Mouse (Mus musculus) myocyte (in vitro differentiated cells): Measurements from ENCODE around the gene Lgals4. TPM values are rescaled to one million over a fixed set of nuclear protein-coding genes. Genes with fewer than 3 reads are reported as not detected.

Source experiments
- H3K27me3 ChIP-seq: one replicate; pipeline ENCODE4 v1.6.1; 2011; ENCODE audit not compliant: control insufficient read depth, insufficient read depth, insufficient read length
- H3K36me3 ChIP-seq: one replicate; pipeline ENCODE4 v1.6.1; 2011; ENCODE audit not compliant: control insufficient read depth, insufficient read depth
- H3K4me2 ChIP-seq: one replicate; pipeline ENCODE4 v1.6.1; 2011; ENCODE audit warnings: low read depth, control low read depth
- H3K4me3 ChIP-seq: one replicate; pipeline ENCODE4 v1.5.1; 2011; ENCODE audit warnings: mild to moderate bottlenecking, control low read depth, moderate library complexity
- H3K79me2 ChIP-seq: one replicate; pipeline ENCODE4 v1.6.1; 2011; ENCODE audit not compliant: control insufficient read depth, insufficient read depth
- H3ac ChIP-seq: one replicate; pipeline ENCODE4 v1.6.1; 2011; ENCODE audit not compliant: control insufficient read depth, insufficient read length
- CEBPB ChIP-seq: IDR thresholded peaks from 2 replicates; pipeline ENCODE4 v1.6.1; 2011; ENCODE audit warnings: mild to moderate bottlenecking, moderate library complexity; ENCODE audit not compliant: poor library complexity, insufficient read depth, severe bottlenecking
- E2F4 ChIP-seq: IDR thresholded peaks from one replicate; pipeline ENCODE4 v1.6.1; 2011; ENCODE audit warnings: mild to moderate bottlenecking, control low read depth, moderate library complexity; ENCODE audit not compliant: insufficient read depth
- MAX ChIP-seq: IDR thresholded peaks from one replicate; pipeline ENCODE4 v1.6.1; 2011; ENCODE audit warnings: low read depth, mild to moderate bottlenecking, control low read depth
- MYOD1 ChIP-seq, 3 experiments: IDR thresholded peaks; one replicate each; pipeline ENCODE4 v1.6.1; 2011; ENCODE audit warnings: control low read depth in 2 of 3, low read depth in 2 of 3, mild to moderate bottlenecking in 2 of 3, moderate library complexity in 1 of 3; ENCODE audit not compliant: insufficient read length in 2 of 3, control insufficient read depth in 1 of 3
- MYOG ChIP-seq, 3 experiments: IDR thresholded peaks; one replicate each; pipeline ENCODE4 v1.6.1; 2011; ENCODE audit warnings: control low read depth in 2 of 3, low read depth in 2 of 3, mild to moderate bottlenecking in 2 of 3; ENCODE audit not compliant: insufficient read length in 2 of 3, control insufficient read depth in 1 of 3, insufficient read depth in 1 of 3
- POLR2A ChIP-seq: IDR thresholded peaks from one replicate; pipeline ENCODE4 v1.6.1; 2011; ENCODE audit warnings: low read depth, mild to moderate bottlenecking, control low read depth, moderate library complexity; ENCODE audit not compliant: insufficient read length
- POLR2AphosphoS2 ChIP-seq: IDR thresholded peaks from one replicate; pipeline ENCODE4 v1.6.1; 2011; ENCODE audit warnings: low read depth, control low read depth; ENCODE audit not compliant: insufficient read length
- REST ChIP-seq: IDR thresholded peaks from one replicate; pipeline ENCODE4 v1.6.1; 2011; ENCODE audit warnings: mild to moderate bottlenecking, control low read depth, moderate library complexity; ENCODE audit not compliant: insufficient read depth, insufficient read length
- SRF ChIP-seq: IDR thresholded peaks from one replicate; pipeline ENCODE4 v1.6.1; 2011; ENCODE audit warnings: low read depth; ENCODE audit not compliant: control insufficient read depth, insufficient read length
- TCF12 ChIP-seq: IDR thresholded peaks from one replicate; pipeline ENCODE4 v1.6.1; 2011; ENCODE audit warnings: mild to moderate bottlenecking, control low read depth; ENCODE audit not compliant: poor library complexity, insufficient read depth, severe bottlenecking
- TCF3 ChIP-seq: IDR thresholded peaks from one replicate; pipeline ENCODE4 v1.6.1; 2011; ENCODE audit warnings: low read depth, control low read depth; ENCODE audit not compliant: insufficient read length
- USF1 ChIP-seq: IDR thresholded peaks from one replicate; pipeline ENCODE4 v1.6.1; 2011; ENCODE audit warnings: low read depth, mild to moderate bottlenecking, control low read depth, moderate library complexity
- polyA plus RNA-seq: library from polyadenylated mRNA; unstranded; fragments of >200 nt; fragmentation: generic; extraction: Trizol; gene quantifications from one replicate; pipeline ENCODE4 v1.2.1, GENCODE M21; 2012; ENCODE audit warnings: missing spikeins

Lgals4 gene
- polyA plus RNA-seq, 1 experiment: 3.0 TPM

DNA sequence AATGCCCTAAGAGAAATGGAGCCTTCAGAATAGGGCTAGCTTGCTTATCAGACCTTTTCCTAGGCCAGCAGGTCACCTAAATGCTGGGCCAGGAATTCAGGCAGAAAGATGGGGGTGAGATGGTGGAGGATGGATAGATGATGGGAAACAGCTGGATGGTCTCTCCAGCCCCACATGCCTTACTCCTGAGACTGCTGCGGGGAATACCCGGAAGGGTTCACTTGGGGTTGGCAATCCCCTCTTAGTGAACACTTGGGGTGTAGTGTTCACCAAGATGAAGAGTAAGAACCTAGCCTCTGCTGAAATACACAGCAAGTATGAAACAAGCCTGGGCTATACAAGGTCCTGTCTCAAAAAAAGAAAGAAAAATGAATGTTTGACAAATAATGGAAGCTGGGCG, 44.4 kb upstream of the Lgals4 start:
- H3K27me3 ChIP-seq: no peaks in the 10 kb centered on the region
- H3K4me3 ChIP-seq: no peak overlapping the region
- no peaks in the 10 kb centered on the region for H3K36me3 ChIP-seq
- H3K79me2 ChIP-seq: no peaks in the 10 kb centered on the region
- H3K4me2 ChIP-seq: no peak overlapping the region
- TF ChIP-seq USF1 (no peak), MAX (no peak), POLR2A (no peak), TCF3 (no peak), REST (no peak), E2F4 (no peak), CEBPB (no peak), MYOG (IDR thresholded peaks at IDR 0.05; ENCODE audit: control insufficient read depth in 1 of 3, insufficient read depth in 1 of 3, insufficient read length in 2 of 3, low read depth in 2 of 3) (no peak), POLR2AphosphoS2 (no peak), TCF12 (no peak), SRF (no peak), MYOD1 (IDR thresholded peaks at IDR 0.05; ENCODE audit: control insufficient read depth in 1 of 3, insufficient read length in 2 of 3, low read depth in 2 of 3) (no peak)
- no peak overlapping the region for H3ac ChIP-seq

DNA sequence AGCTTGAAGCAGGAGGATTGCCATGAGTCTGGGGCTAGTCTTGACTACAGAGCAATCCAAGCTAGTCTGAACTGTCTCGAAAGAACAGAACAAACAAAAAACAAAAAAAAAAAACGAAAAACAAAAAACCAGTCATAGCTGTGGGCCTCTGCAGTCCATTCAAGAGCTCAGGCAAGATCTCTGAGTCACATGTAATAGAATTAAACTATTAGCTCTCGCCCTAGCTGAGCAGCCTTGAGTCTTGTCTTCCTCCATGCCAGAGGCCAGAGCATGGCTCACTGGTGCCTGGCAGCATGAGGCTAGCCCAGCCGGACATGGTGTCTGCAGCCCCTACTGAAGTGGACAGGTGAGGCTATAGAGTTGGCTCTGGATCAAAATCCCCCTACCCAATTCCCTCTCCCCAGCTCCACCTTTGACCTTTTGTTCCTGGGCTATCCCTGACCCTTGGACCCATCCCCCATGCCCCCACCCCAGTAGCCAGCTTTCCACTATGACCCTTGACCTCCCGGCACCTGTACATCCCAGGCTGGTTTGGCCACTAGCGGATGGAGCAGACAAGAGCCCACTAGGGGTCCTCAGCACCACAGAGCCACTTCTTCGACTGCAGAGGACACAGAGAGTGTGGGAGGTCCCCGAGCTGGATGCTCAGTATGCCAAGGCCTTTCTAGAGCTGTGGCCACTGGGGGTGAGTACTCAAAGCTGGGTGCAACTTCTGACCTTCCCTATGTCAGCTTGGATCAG, 43.4 kb upstream of the Lgals4 start:
- TF ChIP-seq TCF12 (no peak), POLR2AphosphoS2 (no peak), POLR2A (no peak), MYOD1 (IDR thresholded peaks at IDR 0.05; ENCODE audit: control insufficient read depth in 1 of 3, insufficient read length in 2 of 3, low read depth in 2 of 3) (no peak), MAX (no peak), SRF (no peak), CEBPB (no peak), USF1 (no peak), MYOG (IDR thresholded peaks at IDR 0.05; ENCODE audit: control insufficient read depth in 1 of 3, insufficient read depth in 1 of 3, insufficient read length in 2 of 3, low read depth in 2 of 3) (no peak), REST (no peak), TCF3 (no peak), E2F4 (no peak)
- Histone ChIP-seq H3K4me2 (no peak overlapping the region), H3ac (no peak overlapping the region)

DNA sequence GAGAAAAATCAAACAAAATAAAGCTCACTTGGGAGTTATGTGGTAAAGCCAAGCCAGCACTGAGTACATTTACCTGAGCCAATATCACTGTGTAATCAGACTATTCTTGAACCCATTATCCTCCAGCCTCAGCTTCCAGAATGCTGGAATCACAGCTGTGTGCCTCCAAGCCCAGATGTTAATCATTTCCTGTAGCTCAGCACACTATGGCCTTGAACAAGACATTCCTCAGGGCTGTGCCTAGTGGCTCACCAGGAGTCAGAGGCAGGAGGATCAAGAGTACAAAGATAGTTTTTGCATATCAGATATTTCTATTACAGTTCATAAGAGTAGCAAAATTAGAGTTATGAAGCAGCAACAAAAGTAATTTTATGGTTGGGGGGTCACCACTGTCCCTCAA, 41.9 kb upstream of the Lgals4 start:
- no peak overlapping the region for H3K4me2 ChIP-seq

More for the DNA sequence above, 43.4 kb upstream of the Lgals4 start:
- H3K27me3 ChIP-seq: no peaks in the 10 kb centered on the region
- no peaks in the 10 kb centered on the region for H3K79me2 ChIP-seq
- no peaks in the 10 kb centered on the region for H3K36me3 ChIP-seq
- H3K4me3 ChIP-seq: no peak overlapping the region

DNA sequence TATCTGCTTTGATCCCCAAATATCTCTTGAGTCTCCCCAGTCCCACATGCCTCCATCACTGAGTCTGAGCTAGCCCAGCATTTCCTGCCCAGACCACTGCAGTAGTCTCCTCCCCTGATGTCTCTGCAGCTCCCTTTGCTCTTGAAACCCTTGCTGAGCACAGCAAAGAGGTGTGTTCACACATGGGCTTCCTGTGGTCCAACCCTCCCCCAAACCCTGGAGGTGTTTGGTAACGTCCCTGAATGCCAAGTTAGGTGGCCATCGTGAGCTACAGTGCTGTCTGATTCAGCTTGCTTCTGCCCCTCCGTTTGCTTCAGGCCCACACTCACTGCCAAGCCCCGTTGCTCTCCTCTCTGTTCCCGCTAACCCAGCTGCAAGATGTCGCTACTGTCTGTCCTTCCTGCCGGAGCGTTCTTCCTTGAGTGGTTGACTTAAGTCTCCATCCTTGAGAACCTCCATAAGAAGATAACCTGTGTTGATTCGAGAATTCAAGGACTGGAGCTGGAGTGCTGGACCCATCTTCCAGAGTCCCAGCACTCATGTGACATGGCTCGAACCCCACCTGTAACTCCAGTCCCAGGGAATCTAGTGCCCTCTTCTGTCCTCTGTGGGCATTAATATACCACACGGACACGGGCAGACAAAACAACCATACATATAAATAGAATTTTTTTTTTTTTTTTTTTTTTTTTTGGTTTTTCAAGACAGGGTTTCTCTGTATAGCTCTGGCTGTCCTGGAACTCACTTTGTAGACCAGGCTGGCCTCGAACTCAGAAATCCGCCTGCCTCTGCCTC, 41.1 kb upstream of the Lgals4 start:
- H3K4me2 ChIP-seq: no peak overlapping the region
- no peak overlapping the region for H3K4me3 ChIP-seq
- H3K36me3 ChIP-seq: no peaks in the 10 kb centered on the region
- no peaks in the 10 kb centered on the region for H3K79me2 ChIP-seq
- no peak for TF ChIP-seq USF1
- TF ChIP-seq TCF3: no peak
- no peak for TF ChIP-seq E2F4
- TF ChIP-seq MAX: no peak
- TF ChIP-seq POLR2A: no peak
- no peak for TF ChIP-seq REST
- no peak for TF ChIP-seq SRF
- no peak for TF ChIP-seq MYOD1 (IDR thresholded peaks at IDR 0.05; ENCODE audit: control insufficient read depth in 1 of 3, insufficient read length in 2 of 3, low read depth in 2 of 3)
- no peak for TF ChIP-seq CEBPB
- no peak for TF ChIP-seq MYOG (IDR thresholded peaks at IDR 0.05; ENCODE audit: control insufficient read depth in 1 of 3, insufficient read depth in 1 of 3, insufficient read length in 2 of 3, low read depth in 2 of 3)
- TF ChIP-seq POLR2AphosphoS2: no peak
- no peak for TF ChIP-seq TCF12
- no peaks in the 10 kb centered on the region for H3K27me3 ChIP-seq
- no peak overlapping the region for H3ac ChIP-seq

More for the DNA sequence above, 41.9 kb upstream of the Lgals4 start:
- Histone ChIP-seq H3K27me3 (no peaks in the 10 kb centered on the region), H3K79me2 (no peaks in the 10 kb centered on the region), H3ac (no peak overlapping the region), H3K36me3 (no peaks in the 10 kb centered on the region), H3K4me3 (no peak overlapping the region)
- TF ChIP-seq TCF12 (no peak), SRF (no peak), E2F4 (no peak), POLR2A (no peak), CEBPB (no peak), POLR2AphosphoS2 (no peak)
